Mouse (Mus musculus) intestine, postnatal 0 days (tissue): Measurements from ENCODE around the gene Taar2. TPM values are rescaled to one million over a fixed set of nuclear protein-coding genes. Genes with fewer than 3 reads are reported as not detected.
A peak's percentile ranks its signal among the peaks of the same experiment; 100 is the strongest.

Experiments
- ATAC-seq: fragments of 200-750 bp; cut with Nextera tagmentation; 2 replicates; pipeline ENCODE4 v1.8.0; 2017; ENCODE audit warnings: mild to moderate bottlenecking, moderate TSS enrichment, moderate library complexity
- H3K27ac ChIP-seq: fragments of 300-500 bp; sonication (generic); 2 replicates; pipeline ENCODE4 v1.5.1; 2014; ENCODE audit warnings: mild to moderate bottlenecking, low read depth, low read length, moderate library complexity
- H3K27me3 ChIP-seq: fragments of 300-500 bp; sonication (generic); replicated peaks from 2 replicates; pipeline ENCODE4 v1.6.1; 2014; ENCODE audit warnings: low read length, mixed read lengths; ENCODE audit not compliant: control insufficient read depth, insufficient read depth
- H3K36me3 ChIP-seq: fragments of 300-500 bp; sonication (generic); 2 replicates; pipeline ENCODE4 v1.6.1; 2014; ENCODE audit warnings: mild to moderate bottlenecking, moderate library complexity; ENCODE audit not compliant: control insufficient read depth, insufficient read depth
- H3K4me1 ChIP-seq: fragments of 300-500 bp; sonication (generic); replicated peaks from 2 replicates; pipeline ENCODE4 v1.6.1; 2014; ENCODE audit warnings: antibody characterized with exemption, low read length, mixed read lengths; ENCODE audit not compliant: control insufficient read depth, insufficient read depth
- H3K4me2 ChIP-seq: fragments of 300-500 bp; sonication (generic); replicated peaks from 2 replicates; pipeline ENCODE4 v1.6.1; 2014; ENCODE audit warnings: low read depth, mild to moderate bottlenecking, moderate library complexity
- H3K4me3 ChIP-seq: fragments of 300-500 bp; sonication (generic); 2 replicates; pipeline ENCODE4 v1.5.1; 2014; ENCODE audit warnings: low read depth, low read length
- H3K9ac ChIP-seq: fragments of 300-500 bp; sonication (generic); 2 replicates; pipeline ENCODE4 v1.6.1; 2014; ENCODE audit warnings: mild to moderate bottlenecking, low read depth, low read length
- H3K9me3 ChIP-seq: fragments of 300-500 bp; sonication (generic); 2 replicates; pipeline ENCODE4 v1.6.1; 2016; ENCODE audit warnings: mixed run types; ENCODE audit not compliant: control insufficient read depth
- CTCF ChIP-seq: sonication (generic); IDR thresholded peaks from 2 replicates; pipeline ENCODE4 v1.5.1; 2016; ENCODE audit warnings: low read depth, mild to moderate bottlenecking, control low read depth, antibody characterized with exemption, moderate library complexity
- WGBS: fragments of 180-500 bp; shearing (Covaris S2); extraction: QIAGEN DNeasy Blood & Tissue Kit; methylation state at CpG from one replicate; pipeline ENCODE4 v1.1.7; 2014; 5-methylcytosine and 5-hydroxymethylcytosine counted together
- polyA plus RNA-seq: library from polyadenylated mRNA; unstranded; fragments of >200 nt; fragmentation: Nextera tagmentation; extraction: Ambion mirVana; gene quantifications from 2 replicates; pipeline ENCODE4 v1.2.1, GENCODE M21; 2015

Taar2 gene
- not detected in 2 replicates for polyA plus RNA-seq

- ATAC-seq, result no peak
- no peak for TF ChIP-seq CTCF
- no peak within 1 kb of the TSS for H3K9ac ChIP-seq
- H3K27me3 ChIP-seq, result no peaks in the 10 kb centered on the region
- H3K4me3 ChIP-seq, result no peak within 1 kb of the TSS
- WGBS, result 52% methylated on average over 6 of the region's 6 CpGs
- no peaks in the 10 kb centered on the region for H3K9me3 ChIP-seq
- no peak within 1 kb of the TSS for H3K4me2 ChIP-seq
- no peak within 1 kb of the TSS for H3K27ac ChIP-seq
- no peaks in the 10 kb centered on the region for H3K4me1 ChIP-seq
- H3K36me3 ChIP-seq, result no peaks in the 10 kb centered on the region
Observed at GRCm38 (mm10) chr10:23938312-23938711, at the start of gene Taar2. Gene Taar2 (plus strand): TSS chr10:23938572.

DNA sequence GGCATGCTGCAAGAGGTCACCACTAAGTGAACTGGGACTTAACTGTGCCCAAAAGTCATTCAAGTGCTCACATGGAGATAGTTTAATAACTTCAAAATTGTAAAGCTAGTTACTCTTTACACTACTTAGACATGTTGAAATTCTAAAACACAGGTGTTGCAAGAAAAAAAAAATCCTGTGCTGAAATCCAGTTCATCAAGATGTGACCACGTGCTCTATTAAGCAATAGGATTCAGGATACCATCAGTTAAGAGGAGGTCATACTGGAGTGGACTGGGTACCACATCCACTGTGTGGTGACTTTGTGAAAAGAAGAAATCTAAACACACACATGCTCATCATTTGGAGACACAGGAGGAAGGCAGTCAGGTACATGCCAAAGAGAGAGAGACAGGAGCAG is 45.4 kb upstream of the Taar2 start:
- Histone ChIP-seq H3K4me2 (no peak overlapping the region), H3K27me3 (no peaks in the 10 kb centered on the region), H3K36me3 (no peaks in the 10 kb centered on the region), H3K9me3 (no peaks in the 10 kb centered on the region), H3K9ac (no peak overlapping the region), H3K4me1 (no peaks in the 10 kb centered on the region), H3K4me3 (no peak overlapping the region), H3K27ac (no peak overlapping the region)
- no peak for TF ChIP-seq CTCF
- no peak for ATAC-seq
- 78% methylated on average over 1 of the region's 1 CpGs for WGBS

- TF ChIP-seq CTCF, result no peak
- no peaks in the 10 kb centered on the region for H3K36me3 ChIP-seq
- no peaks in the 10 kb centered on the region for H3K9me3 ChIP-seq
- peak within 1 kb of the TSS; percentile 72 for H3K4me2 ChIP-seq
- H3K4me1 ChIP-seq, result no peaks in the 10 kb centered on the region
- peak within 1 kb of the TSS; percentile 22 for H3K4me3 ChIP-seq
- 10% methylated on average over 21 of the region's 21 CpGs for WGBS
- H3K9ac ChIP-seq, result no peak within 1 kb of the TSS; the same call in 1 of the 2 replicates
- no peak within 1 kb of the TSS for H3K27ac ChIP-seq
- H3K27me3 ChIP-seq, result no peaks in the 10 kb centered on the region
- peak; percentile 65; the same call in 1 of the 2 replicates for ATAC-seq
Observed at GRCm38 (mm10) chr10:23894601-23895349, 43.6 kb upstream of the Taar2 start, which contains the start of gene Vnn1. Gene Vnn1 (plus strand): TSS chr10:23894688.

- peak overlapping the region; percentile 72; the same call in 1 of the 2 replicates for H3K4me2 ChIP-seq
- H3K27ac ChIP-seq, result no peak overlapping the region
- TF ChIP-seq CTCF, result no peak
- H3K9ac ChIP-seq, result no peak overlapping the region
- no peaks in the 10 kb centered on the region for H3K27me3 ChIP-seq
- no peaks in the 10 kb centered on the region for H3K9me3 ChIP-seq
- H3K4me1 ChIP-seq, result no peaks in the 10 kb centered on the region
- H3K4me3 ChIP-seq, result no peak overlapping the region
- H3K36me3 ChIP-seq, result no peaks in the 10 kb centered on the region
- WGBS, result 70% methylated on average over 7 of the region's 7 CpGs
- ATAC-seq, result no peak
Observed at GRCm38 (mm10) chr10:23895376-23895775, 43.0 kb upstream of the Taar2 start.

DNA sequence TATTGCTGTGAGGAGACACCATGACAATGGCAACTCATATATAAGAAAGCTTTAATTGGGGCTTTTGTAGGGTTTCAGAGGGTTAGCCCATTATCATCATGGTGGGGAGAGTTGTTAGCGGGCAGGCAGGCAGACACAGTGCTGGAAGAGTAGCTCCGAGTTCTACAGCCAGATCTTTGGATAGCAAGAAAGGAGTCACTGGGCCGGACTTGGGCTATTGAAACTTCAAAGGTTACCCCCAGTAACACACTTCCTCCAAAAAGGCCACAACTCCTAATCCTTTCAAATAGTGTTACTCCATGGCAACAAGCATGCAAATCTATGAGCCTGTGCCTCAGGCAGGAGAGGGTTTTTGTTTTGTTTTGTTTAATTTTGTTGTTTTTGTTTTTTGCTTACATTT is 37.3 kb upstream of the Taar2 start:
- Histone ChIP-seq H3K4me3 (no peak overlapping the region), H3K9me3 (no peaks in the 10 kb centered on the region), H3K4me2 (no peak overlapping the region), H3K36me3 (no peaks in the 10 kb centered on the region), H3K27ac (no peak overlapping the region), H3K9ac (no peak overlapping the region), H3K27me3 (no peaks in the 10 kb centered on the region), H3K4me1 (no peaks in the 10 kb centered on the region)
- TF ChIP-seq CTCF, result no peak
- WGBS, result 93% methylated on average over 3 of the region's 3 CpGs
- no peak for ATAC-seq

DNA sequence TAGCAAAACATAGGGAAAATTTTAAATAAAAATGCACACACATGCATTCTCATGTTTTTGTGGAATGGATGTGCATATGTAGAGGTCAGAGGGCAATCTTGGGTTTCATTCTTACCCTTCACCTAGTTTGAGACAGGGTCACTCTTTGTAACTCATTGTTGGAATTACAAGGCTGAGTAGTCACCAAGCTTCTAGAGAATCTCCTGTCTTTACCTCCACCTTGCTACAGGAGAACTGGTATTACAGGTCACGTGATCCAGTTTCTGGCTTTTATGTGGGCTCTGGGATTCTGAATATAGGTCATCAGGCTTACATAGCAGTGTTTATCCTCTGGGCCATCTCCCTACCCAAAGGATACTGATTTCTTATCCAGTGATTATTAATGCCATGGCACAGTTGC is 32.7 kb upstream of the Taar2 start:
- no peaks in the 10 kb centered on the region for H3K9me3 ChIP-seq
- no peak for TF ChIP-seq CTCF
- no peaks in the 10 kb centered on the region for H3K36me3 ChIP-seq
- 81% methylated on average over 1 of the region's 1 CpGs for WGBS
- H3K9ac ChIP-seq, result no peak overlapping the region
- no peak overlapping the region for H3K4me2 ChIP-seq
- H3K4me1 ChIP-seq, result no peaks in the 10 kb centered on the region
- no peak overlapping the region for H3K4me3 ChIP-seq
- no peaks in the 10 kb centered on the region for H3K27me3 ChIP-seq
- H3K27ac ChIP-seq, result no peak overlapping the region
- no peak for ATAC-seq
